Mouse (Mus musculus) intestine, embryonic 15.5 days (tissue): ENCODE measurements around the gene Ptgs1. TPM values are rescaled to one million over a fixed set of nuclear protein-coding genes. Genes with fewer than 3 reads are reported as not detected.
"Not testable (repeated sequence)": the region's sequence is repeated elsewhere in the genome, so short reads cannot be mapped to it uniquely, and the experiment has no call there.

Experiments
- ATAC-seq: fragments of 200-750 bp; cut with Nextera tagmentation; 2 replicates; pipeline ENCODE4 v1.8.0; 2017; ENCODE audit warnings: moderate TSS enrichment, moderate library complexity
- H3K27ac ChIP-seq: fragments of 300-500 bp; sonication (generic); 2 replicates; pipeline ENCODE4 v1.5.1; 2015; ENCODE audit warnings: mild to moderate bottlenecking, inconsistent platforms
- H3K27me3 ChIP-seq: fragments of 300-500 bp; sonication (generic); replicated peaks from 2 replicates; pipeline ENCODE4 v1.6.1; 2015; ENCODE audit warnings: inconsistent platforms
- H3K36me3 ChIP-seq: fragments of 300-500 bp; sonication (generic); 2 replicates; pipeline ENCODE4 v1.6.1; 2015; ENCODE audit warnings: inconsistent platforms
- H3K4me1 ChIP-seq: fragments of 300-500 bp; sonication (generic); replicated peaks from 2 replicates; pipeline ENCODE4 v1.6.1; 2015; ENCODE audit warnings: inconsistent platforms
- H3K4me2 ChIP-seq: fragments of 300-500 bp; sonication (generic); replicated peaks from 2 replicates; pipeline ENCODE4 v1.6.1; 2015; ENCODE audit warnings: mild to moderate bottlenecking, inconsistent platforms
- H3K4me3 ChIP-seq: fragments of 300-500 bp; sonication (generic); replicated peaks from 2 replicates; pipeline ENCODE4 v1.5.1; 2015; ENCODE audit warnings: inconsistent platforms
- H3K9ac ChIP-seq: fragments of 300-500 bp; sonication (generic); 2 replicates; pipeline ENCODE4 v1.6.1; 2015; ENCODE audit warnings: inconsistent platforms
- H3K9me3 ChIP-seq: fragments of 300-500 bp; sonication (generic); 2 replicates; pipeline ENCODE4 v1.6.1; 2016; ENCODE audit warnings: inconsistent platforms
- WGBS: fragments of 180-500 bp; shearing (Covaris S2); methylation state at CpG from one replicate; pipeline ENCODE4 v1.1.7; 2015; 5-methylcytosine and 5-hydroxymethylcytosine counted together
- polyA plus RNA-seq: library from polyadenylated mRNA; unstranded; fragments of >200 nt; fragmentation: Nextera tagmentation; extraction: Ambion mirVana; gene quantifications from 2 replicates; pipeline ENCODE4 v1.2.1, GENCODE M21; 2015

Gene Ptgs1
- 24.7 and 26.0 TPM in 2 replicates for polyA plus RNA-seq

DNA sequence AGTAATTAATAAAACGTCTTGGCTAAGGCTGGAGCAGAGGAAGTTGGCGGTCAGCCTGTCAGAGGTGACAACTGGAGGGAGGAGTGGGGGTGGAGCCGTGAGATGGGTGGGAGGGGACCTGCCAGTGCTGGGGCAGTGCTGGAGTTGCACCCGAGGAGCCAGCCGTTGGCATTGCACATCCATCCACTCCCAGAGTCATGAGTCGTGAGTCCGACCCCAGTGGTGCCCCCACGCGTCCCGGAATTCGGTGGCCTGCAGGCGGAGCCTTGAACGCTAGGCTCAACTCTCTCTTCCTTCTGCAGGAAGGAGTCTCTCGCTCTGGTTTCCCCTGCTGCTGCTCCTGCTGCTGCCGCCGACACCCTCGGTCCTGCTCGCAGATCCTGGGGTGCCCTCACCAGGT, at the start of gene Ptgs1:
Ptgs1 (plus strand) TSS at position 61 of the 400 bp plus-strand sequence.
- ATAC-seq: peak; percentile 72
- no peaks in the 10 kb centered on the region for H3K9me3 ChIP-seq
- H3K9ac ChIP-seq: peak within 1 kb of the TSS; percentile 53
- H3K4me3 ChIP-seq: peak within 1 kb of the TSS; percentile 53
- peaks cover 22% of the 10 kb centered on the region; the same call in 1 of the 2 replicates for H3K4me1 ChIP-seq
- peak within 1 kb of the TSS; percentile 90 for H3K4me2 ChIP-seq
- H3K27me3 ChIP-seq: no peaks in the 10 kb centered on the region
- 0 out of 2 replicates have a peak within 1 kb of the TSS, but pooled peaks have one; percentile 17 for H3K27ac ChIP-seq
- under 1% methylated on average over 18 of the region's 18 CpGs for WGBS
- H3K36me3 ChIP-seq: no peaks in the 10 kb centered on the region

DNA sequence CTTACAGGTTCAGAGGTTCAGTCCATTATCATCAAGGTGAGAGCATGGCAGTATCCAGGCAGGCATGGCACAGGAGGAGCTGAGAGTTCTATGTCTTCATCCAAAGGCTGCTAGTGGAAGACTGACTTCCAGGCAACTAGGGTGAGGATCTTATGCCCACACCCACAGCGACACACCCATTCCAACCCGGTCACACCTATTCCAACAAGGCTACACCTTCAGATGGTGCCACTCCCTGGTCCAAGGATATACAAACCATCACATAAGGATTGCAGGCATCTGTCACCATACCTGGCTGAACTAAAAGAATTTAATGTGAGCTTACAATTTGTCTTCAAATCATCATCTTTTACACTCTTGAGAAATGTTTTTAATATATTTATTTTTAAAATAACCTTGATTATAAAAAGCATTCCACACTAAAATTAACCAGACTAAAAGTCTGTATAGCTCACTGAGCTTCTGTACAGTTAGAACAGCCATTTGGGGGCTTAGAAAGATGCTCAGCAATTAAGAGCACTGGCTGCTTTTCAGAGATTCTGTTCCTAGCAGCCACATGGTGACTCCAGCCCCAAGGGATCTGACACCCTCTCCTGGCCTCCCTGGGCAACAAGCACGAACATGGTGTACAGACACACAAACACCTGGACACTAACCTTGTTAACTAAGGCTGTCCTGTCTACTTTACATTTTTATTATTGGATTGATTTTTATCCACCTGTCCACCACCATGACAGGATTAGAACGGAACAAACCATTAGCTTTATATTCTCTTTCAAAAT, 48.4 kb upstream of the Ptgs1 start:
- not testable (repeated sequence) for H3K27me3 ChIP-seq, ATAC-seq, H3K27ac ChIP-seq, H3K9me3 ChIP-seq, H3K4me3 ChIP-seq, H3K36me3 ChIP-seq, H3K9ac ChIP-seq, H3K4me1 ChIP-seq, H3K4me2 ChIP-seq
- 87% methylated on average over 4 of the region's 4 CpGs for WGBS

DNA sequence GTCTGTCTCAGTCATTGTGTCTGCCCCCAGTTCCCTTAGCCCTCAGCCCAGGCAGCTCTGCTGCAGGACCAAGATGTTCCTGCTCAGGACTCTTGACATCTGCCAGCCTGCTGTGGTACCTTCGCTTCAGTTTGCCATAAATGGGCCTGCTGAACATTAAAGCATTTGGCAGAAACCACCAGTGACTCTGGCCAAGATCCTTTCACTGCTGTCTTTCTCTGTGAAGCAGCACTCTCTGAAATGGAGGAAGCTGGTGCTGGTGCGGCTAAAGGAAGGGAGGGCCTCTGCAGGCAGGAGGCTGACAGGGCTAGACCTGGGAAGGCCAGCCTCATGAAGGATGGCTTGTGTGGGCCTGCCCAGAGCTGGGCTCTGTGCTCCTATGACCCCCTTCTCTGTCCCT, 46.9 kb upstream of the Ptgs1 start:
- H3K4me3 ChIP-seq: no peak overlapping the region
- H3K27me3 ChIP-seq: no peaks in the 10 kb centered on the region
- H3K4me2 ChIP-seq: no peak overlapping the region
- no peaks in the 10 kb centered on the region for H3K9me3 ChIP-seq
- ATAC-seq: 0 out of 2 replicates have a peak, but pooled peaks have one; percentile 36
- no peaks in the 10 kb centered on the region for H3K36me3 ChIP-seq
- 63% methylated on average over 2 of the region's 2 CpGs for WGBS
- H3K27ac ChIP-seq: no peak overlapping the region
- H3K4me1 ChIP-seq: 0 out of 2 replicates have a peak, but pooled peaks cover 3% of the 10 kb centered on the region
- no peak overlapping the region for H3K9ac ChIP-seq

DNA sequence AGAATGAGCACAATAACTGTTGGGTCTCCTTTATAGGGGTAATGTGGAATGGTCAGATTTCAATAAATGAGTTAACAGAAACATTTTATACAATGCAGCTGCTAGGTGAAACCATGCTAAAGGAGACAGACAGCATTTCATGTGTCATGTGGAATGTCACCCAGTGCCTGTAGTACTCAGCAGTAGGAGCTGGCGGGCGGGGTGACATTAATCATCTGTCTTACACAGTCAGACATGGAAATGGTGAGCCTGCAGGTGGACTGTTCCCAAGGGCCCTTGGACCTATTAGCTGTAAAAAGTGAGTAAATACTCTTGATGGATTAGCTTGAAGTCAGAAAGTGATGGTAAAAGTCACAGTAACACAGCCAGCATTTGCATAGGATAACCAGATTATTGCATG, 46.0 kb upstream of the Ptgs1 start:
- WGBS: 92% methylated on average over 2 of the region's 2 CpGs
- H3K27ac ChIP-seq: 0 out of 2 replicates have a peak overlapping the region, but pooled peaks have one; percentile 73

DNA sequence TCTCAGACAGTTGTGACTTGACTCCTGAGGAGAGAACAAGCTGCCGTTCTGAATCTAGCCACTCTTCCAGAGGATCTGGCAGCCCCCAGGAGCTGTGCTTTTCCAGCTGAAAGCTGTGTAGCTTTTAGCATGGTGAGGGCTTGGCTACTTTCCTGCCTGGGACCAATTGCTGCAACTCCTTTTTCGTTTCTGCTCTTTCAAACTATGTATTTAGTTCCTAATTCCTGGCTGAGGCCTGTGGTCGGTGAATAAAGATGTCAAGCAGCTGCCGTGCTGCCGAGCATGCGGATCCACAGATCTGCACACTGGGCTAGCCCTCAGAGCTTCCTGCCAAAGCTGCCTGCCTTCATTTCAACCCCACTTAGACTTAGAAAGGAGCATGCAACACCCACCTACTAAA, 45.4 kb upstream of the Ptgs1 start:
- Histone ChIP-seq H3K4me3 (no peak overlapping the region), H3K4me1 (0 out of 2 replicates have a peak, but pooled peaks cover 3% of the 10 kb centered on the region), H3K9ac (no peak overlapping the region), H3K9me3 (no peaks in the 10 kb centered on the region), H3K4me2 (no peak overlapping the region), H3K27me3 (no peaks in the 10 kb centered on the region), H3K27ac (peak overlapping the region; percentile 73; the same call in 1 of the 2 replicates), H3K36me3 (no peaks in the 10 kb centered on the region)
- 57% methylated on average over 6 of the region's 6 CpGs for WGBS
- no peak for ATAC-seq

More for the DNA sequence above, 46.0 kb upstream of the Ptgs1 start:
- Histone ChIP-seq H3K4me3 (no peak overlapping the region), H3K4me1 (0 out of 2 replicates have a peak, but pooled peaks cover 3% of the 10 kb centered on the region), H3K9ac (no peak overlapping the region), H3K4me2 (no peak overlapping the region), H3K27me3 (no peaks in the 10 kb centered on the region), H3K36me3 (no peaks in the 10 kb centered on the region), H3K9me3 (no peaks in the 10 kb centered on the region)
- ATAC-seq: peak; percentile 61

DNA sequence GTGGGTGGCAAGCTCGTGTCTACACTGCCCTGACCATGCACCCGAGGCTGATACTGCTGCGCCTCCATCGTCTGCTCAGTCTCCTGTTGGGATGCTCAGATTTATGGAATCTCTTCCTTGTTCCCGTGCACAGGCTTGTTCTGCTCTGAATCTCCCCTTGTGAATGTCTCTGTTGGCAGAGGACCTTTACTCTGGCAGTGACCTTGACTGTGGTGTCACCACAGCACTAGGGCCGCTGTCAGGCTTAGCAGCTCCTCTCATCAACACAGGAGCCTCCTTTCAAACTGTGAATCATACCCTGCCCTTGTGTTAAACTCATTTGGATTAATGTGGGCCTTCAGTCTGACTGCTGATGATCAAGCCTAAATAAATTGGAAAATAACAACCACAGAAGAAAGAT, 41.0 kb upstream of the Ptgs1 start:
- ATAC-seq, H3K9ac ChIP-seq, H3K36me3 ChIP-seq, H3K4me3 ChIP-seq, H3K9me3 ChIP-seq, H3K27ac ChIP-seq, H3K4me2 ChIP-seq, H3K4me1 ChIP-seq, H3K27me3 ChIP-seq: not testable (repeated sequence)
- 75% methylated on average over 6 of the region's 6 CpGs for WGBS

DNA sequence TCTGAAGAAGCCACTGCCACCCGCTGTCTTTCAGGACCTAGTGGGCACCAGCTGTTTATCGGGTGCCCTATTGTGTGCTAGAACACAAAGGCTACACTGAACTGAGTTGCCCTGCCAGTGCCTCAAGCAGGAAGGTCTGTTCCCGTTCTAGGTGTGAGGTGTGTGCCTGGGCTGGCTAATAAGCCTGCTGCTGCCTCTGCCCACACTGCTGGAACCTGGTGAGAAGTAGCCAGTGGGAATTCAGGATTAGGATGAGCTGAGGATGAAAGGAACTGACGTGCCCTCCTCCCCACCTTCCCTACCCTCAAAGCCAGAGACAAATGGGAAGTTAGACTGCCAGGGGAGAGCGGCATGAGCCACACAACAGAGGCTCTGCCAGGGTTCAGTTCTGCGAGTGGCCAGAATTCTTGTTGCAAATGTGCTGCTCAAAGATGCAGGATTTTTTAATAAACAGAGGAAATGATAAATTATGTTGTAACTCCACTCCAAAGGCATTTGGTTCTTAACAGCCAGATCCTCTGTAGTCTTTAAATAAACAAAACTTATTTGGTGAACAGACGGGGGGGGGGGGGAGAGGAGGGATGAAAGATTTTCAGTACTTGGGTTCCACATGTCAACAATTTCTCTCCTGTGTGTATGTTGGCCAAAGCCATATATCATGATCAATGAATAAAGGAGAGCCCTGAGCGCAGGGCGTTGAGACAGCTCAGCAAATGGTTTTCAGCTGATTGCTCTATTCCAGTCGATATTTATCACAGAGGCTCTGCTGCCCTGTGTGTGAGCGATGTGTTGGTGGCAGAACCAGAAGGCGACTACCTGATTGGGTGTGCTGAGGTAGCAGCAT, 38.9 kb upstream of the Ptgs1 start:
- no peak overlapping the region for H3K4me3 ChIP-seq
- H3K27ac ChIP-seq: no peak overlapping the region
- H3K4me2 ChIP-seq: no peak overlapping the region
- no peaks in the 10 kb centered on the region for H3K27me3 ChIP-seq
- no peaks in the 10 kb centered on the region for H3K36me3 ChIP-seq
- H3K9me3 ChIP-seq: no peaks in the 10 kb centered on the region
- H3K4me1 ChIP-seq: peaks cover 6% of the 10 kb centered on the region
- 0 out of 2 replicates have a peak, but pooled peaks have one; percentile 28 for ATAC-seq
- WGBS: 34% methylated on average over 12 of the region's 12 CpGs
- no peak overlapping the region for H3K9ac ChIP-seq

DNA sequence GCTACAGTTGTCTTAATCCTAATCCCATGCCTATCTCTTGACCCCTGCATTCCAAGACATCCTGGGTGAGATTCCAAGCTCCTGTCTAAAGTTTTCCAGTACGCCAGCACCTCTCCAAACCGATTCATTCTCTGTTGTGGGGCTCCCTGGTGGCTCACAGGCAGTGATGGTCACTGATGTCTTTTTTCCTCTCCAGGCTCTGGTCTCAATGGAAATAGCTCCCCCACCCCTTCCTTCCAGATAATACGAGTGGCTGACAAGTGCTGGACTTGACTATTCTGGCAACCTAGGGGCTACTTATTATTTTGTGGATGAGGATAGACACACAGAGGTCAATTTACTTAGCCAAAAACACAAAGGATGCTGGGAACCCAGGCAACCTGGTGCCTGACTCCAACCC, 33.2 kb upstream of the Ptgs1 start:
- peaks cover 9% of the 10 kb centered on the region; the same call in 1 of the 2 replicates for H3K4me1 ChIP-seq
- H3K4me3 ChIP-seq: no peak overlapping the region
- no peak overlapping the region for H3K9ac ChIP-seq
- 64% methylated on average over 3 of the region's 3 CpGs for WGBS
- H3K4me2 ChIP-seq: no peak overlapping the region
- H3K9me3 ChIP-seq: no peaks in the 10 kb centered on the region
- no peak for ATAC-seq
- H3K27me3 ChIP-seq: peaks cover 10% of the 10 kb centered on the region
- no peaks in the 10 kb centered on the region for H3K36me3 ChIP-seq
- no peak overlapping the region for H3K27ac ChIP-seq

DNA sequence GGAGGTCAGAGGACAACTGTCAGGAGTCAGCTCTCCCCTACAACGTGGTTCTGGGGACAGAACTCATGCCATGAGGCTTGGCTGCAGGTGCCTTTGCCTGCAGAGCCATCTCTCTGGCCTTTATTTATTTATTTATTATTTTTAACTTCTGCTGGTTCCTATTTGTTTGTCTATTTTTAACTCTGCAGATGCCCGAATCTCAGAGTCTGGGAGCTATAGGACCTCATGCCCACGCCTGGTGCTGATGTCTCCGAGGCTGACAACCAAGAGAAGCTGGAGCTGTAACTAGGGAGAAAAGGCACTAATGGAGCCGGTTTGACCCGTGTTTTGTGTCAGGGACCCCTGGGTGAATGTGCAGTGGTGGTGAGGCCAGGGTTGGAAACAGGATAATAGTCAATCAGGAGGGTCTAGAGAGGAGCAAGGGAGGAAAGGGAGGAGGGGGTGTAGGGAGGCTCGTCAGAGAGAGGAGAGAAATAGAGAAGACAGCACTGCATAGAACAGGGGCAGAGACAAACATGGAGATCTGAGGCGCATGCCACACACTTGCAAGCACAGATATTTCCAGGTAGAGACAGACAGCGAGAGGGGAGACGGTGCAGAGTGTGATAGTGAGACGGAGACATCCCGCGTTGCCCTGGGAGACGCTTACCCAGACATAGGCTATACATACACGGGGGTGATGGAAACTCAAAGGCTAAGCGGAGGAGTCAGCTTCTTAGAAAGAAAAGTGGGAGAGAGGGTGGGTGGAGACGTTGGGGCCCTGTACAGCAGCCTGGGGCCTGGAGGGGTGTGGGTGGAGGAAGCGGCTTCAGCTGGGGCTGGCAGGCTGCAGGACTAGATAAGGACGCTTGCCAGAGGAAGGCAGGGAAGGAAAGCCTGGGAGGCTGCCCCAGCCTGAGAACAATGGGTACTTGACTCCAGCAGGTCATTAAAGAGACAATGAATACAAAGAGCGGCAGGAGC, 32.0 kb upstream of the Ptgs1 start:
- peak; percentile 89 for ATAC-seq
- 22% methylated on average over 20 of the region's 20 CpGs for WGBS
- Histone ChIP-seq H3K4me1 (peaks cover 18% of the 10 kb centered on the region), H3K4me3 (no peak overlapping the region), H3K27ac (no peak overlapping the region), H3K9ac (0 out of 2 replicates have a peak overlapping the region, but pooled peaks have one; percentile 3), H3K27me3 (peaks cover 21% of the 10 kb centered on the region), H3K4me2 (peak overlapping the region; percentile 43), H3K9me3 (no peaks in the 10 kb centered on the region), H3K36me3 (no peaks in the 10 kb centered on the region)

DNA sequence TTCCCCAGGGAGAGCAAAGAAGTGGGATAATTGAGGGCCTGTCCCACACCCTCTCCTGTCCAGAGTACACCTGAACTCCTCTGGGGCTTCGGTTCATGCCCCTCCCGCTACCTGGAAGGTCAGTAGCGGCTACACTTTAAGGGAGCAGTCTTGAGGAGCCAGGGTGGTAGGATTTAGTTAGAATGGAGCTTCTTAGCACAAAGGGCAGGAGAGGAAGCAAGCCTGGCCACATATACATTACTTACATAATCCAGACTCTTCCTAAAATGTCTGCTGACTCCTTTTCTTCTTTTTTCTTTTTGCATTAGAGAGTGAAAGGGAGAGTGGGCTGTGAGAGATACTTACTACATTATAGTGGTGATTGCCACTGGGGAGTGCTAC, 31.4 kb upstream of the Ptgs1 start:
- Histone ChIP-seq H3K4me2 (peak overlapping the region; percentile 43), H3K27me3 (peaks cover 27% of the 10 kb centered on the region), H3K27ac (0 out of 2 replicates have a peak overlapping the region, but pooled peaks have one; percentile 27), H3K4me1 (peaks cover 23% of the 10 kb centered on the region), H3K9me3 (no peaks in the 10 kb centered on the region), H3K36me3 (no peaks in the 10 kb centered on the region), H3K4me3 (no peak overlapping the region), H3K9ac (no peak overlapping the region)
- 16% methylated on average over 3 of the region's 3 CpGs for WGBS
- ATAC-seq: no peak

DNA sequence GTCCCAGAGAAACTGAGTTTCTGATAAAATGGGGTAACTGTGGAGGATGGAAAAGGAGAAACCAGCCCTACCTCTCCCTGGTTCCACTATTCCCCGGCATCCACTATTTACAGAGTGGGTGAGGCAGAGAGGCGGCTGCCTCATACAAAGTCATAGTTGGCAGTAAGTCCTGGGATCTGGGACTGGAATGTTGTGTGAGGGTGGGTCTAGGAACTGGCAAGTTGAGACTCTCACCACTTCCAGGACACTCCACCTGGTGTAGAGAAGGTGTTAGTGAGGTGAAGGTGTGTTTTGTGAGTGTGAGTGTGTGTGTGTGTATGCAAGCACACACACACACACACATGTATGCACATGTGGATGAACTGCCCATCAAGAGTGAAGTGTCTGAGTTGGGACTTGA, 29.4 kb upstream of the Ptgs1 start:
- no peak overlapping the region for H3K4me2 ChIP-seq
- no peaks in the 10 kb centered on the region for H3K9me3 ChIP-seq
- H3K27ac ChIP-seq: no peak overlapping the region
- H3K4me1 ChIP-seq: peaks cover 23% of the 10 kb centered on the region
- no peak overlapping the region for H3K9ac ChIP-seq
- H3K27me3 ChIP-seq: peaks cover 34% of the 10 kb centered on the region
- ATAC-seq: no peak
- no peak overlapping the region for H3K4me3 ChIP-seq
- no peaks in the 10 kb centered on the region for H3K36me3 ChIP-seq
- 62% methylated on average over 2 of the region's 2 CpGs for WGBS
